Mouse (Mus musculus): ENCODE data around the gene Fam186b.

- TF ChIP-seq POLR2A (IDR thresholded peaks at IDR 0.05; ENCODE audit: control insufficient read depth in 1 of 2, insufficient read depth in 1 of 2, low read depth in 1 of 2, low read length in 2 of 2, poor library complexity in 1 of 2) (no peak), GATA1 (IDR thresholded peaks at IDR 0.05; ENCODE audit: low read depth, low read length) (no peak), MAX (IDR thresholded peaks at IDR 0.05; ENCODE audit: low read length) (no peak), CTCF (IDR thresholded peaks at IDR 0.05 in 2 of 3, conservative IDR thresholded peaks at IDR 0.05 in 1 of 3; ENCODE audit: control insufficient read depth in 1 of 3, insufficient read depth in 1 of 3, low read depth in 2 of 3, low read length in 3 of 3, poor library complexity in 1 of 3, severe bottlenecking in 1 of 3) (no peak), ELF1 (IDR thresholded peaks at IDR 0.05; ENCODE audit: low read depth, low read length) (no peak), TCF12 (IDR thresholded peaks at IDR 0.05; ENCODE audit: low read depth, low read length) (no peak), SMC3 (IDR thresholded peaks at IDR 0.05; ENCODE audit: low read depth, low read length) (no peak), MAZ (IDR thresholded peaks at IDR 0.05; ENCODE audit: low read depth, low read length) (no peak), BHLHE40 (IDR thresholded peaks at IDR 0.05; ENCODE audit: borderline replicate concordance, low read depth, low read length) (no peak)
Observed at GRCm38 (mm10) chr15:99295484-99295981, at the start of gene Fam186b.
